Mouse (Mus musculus) lung, embryonic 15.5 days (tissue): ENCODE data around the gene Cd4. TPM values are rescaled to one million over a fixed set of nuclear protein-coding genes. Genes with fewer than 3 reads are reported as not detected.
"Not testable (repeated sequence)": the region's sequence is repeated elsewhere in the genome, so short reads cannot be mapped to it uniquely, and the experiment has no call there.

Source experiments
- ATAC-seq: fragments of 200-750 bp; cut with Nextera tagmentation; 2 replicates; pipeline ENCODE4 v1.8.0; 2017; ENCODE audit warnings: moderate number of reproducible peaks, borderline replicate concordance; ENCODE audit not compliant: low FRiP score, low TSS enrichment; ENCODE audit errors: extremely low read depth
- H3K27ac ChIP-seq: fragments of 300-500 bp; sonication (generic); 2 replicates; pipeline ENCODE4 v1.5.1; 2015; ENCODE audit warnings: moderate library complexity, mild to moderate bottlenecking, inconsistent platforms
- H3K27me3 ChIP-seq: fragments of 300-500 bp; sonication (generic); 2 replicates; pipeline ENCODE4 v1.6.1; 2015; ENCODE audit warnings: inconsistent platforms
- H3K36me3 ChIP-seq: fragments of 300-500 bp; sonication (generic); 2 replicates; pipeline ENCODE4 v1.6.1; 2015; ENCODE audit warnings: inconsistent platforms
- H3K4me1 ChIP-seq: fragments of 300-500 bp; sonication (generic); 2 replicates; pipeline ENCODE4 v1.6.1; 2015; ENCODE audit warnings: inconsistent platforms
- H3K4me2 ChIP-seq: fragments of 300-500 bp; sonication (generic); 2 replicates; pipeline ENCODE4 v1.6.1; 2015; ENCODE audit warnings: inconsistent platforms, mild to moderate bottlenecking, moderate library complexity
- H3K4me3 ChIP-seq: fragments of 300-500 bp; sonication (generic); 2 replicates; pipeline ENCODE4 v1.5.1; 2015; ENCODE audit warnings: mild to moderate bottlenecking, inconsistent platforms
- H3K9ac ChIP-seq: fragments of 300-500 bp; sonication (generic); 2 replicates; pipeline ENCODE4 v1.6.1; 2015; ENCODE audit warnings: inconsistent platforms
- H3K9me3 ChIP-seq: fragments of 300-500 bp; sonication (generic); 2 replicates; pipeline ENCODE4 v1.6.1; 2016; ENCODE audit warnings: inconsistent platforms
- WGBS: fragments of 180-500 bp; shearing (Covaris S2); methylation state at CpG from one replicate; pipeline ENCODE4 v1.1.7; 2015; 5-methylcytosine and 5-hydroxymethylcytosine counted together
- polyA plus RNA-seq: library from polyadenylated mRNA; unstranded; fragments of >200 nt; fragmentation: Nextera tagmentation; extraction: Ambion mirVana; gene quantifications from 2 replicates; pipeline ENCODE4 v1.2.1, GENCODE M21; 2015

Cd4 gene
- polyA plus RNA-seq, 1 experiment from 2014 or later: 0.26 TPM

- no peak for ATAC-seq
- H3K9ac ChIP-seq: no peak overlapping the region
- no peaks in the 10 kb centered on the region for H3K36me3 ChIP-seq
- H3K27ac ChIP-seq: no peak overlapping the region
- H3K9me3 ChIP-seq: no peaks in the 10 kb centered on the region
- 35% methylated on average over 10 of the region's 10 CpGs for WGBS
- no peak overlapping the region for H3K4me2 ChIP-seq
- H3K27me3 ChIP-seq: no peaks in the 10 kb centered on the region
- no peak overlapping the region for H3K4me3 ChIP-seq
- peaks cover 11% of the 10 kb centered on the region for H3K4me1 ChIP-seq
These were observed 12.9 kb upstream of the Cd4 start for GRCm38 (mm10) chr6:124900801-124901480.

DNA sequence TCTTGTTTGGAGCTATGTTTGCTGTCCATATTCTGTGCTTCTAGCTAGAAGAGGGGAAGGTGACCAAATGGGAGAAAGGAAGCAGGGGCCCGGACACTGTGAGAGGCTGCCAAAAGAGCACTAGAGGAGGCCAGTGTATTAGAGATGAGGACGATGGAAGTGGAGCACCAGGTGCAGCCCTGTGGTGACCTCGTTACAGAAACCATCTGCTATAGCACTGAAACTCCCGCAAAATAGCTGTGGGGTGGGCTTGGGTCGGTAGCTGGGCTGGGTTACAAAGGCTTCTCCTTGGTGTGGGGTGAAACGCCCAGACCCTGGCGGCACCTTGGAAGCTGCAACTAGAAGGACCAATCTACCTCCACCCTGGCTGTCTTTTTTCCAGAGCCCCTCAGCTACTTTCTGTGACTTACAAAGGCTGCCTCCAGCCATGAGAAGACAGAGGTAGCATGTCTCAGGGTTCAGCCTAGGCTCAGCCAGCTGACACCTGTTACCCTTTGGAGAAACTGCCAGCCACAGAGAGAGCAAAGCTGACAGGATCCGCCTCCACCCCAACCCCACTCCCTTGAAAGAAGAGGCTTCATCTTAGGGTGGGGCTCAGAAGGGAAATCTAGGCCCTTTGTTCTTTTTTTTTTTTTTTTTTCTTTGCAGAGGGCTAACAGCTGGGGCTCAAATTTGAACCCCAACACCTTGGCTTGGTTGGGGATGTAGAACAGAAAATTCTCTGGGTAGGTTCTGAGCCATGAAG is 12.2 kb upstream of the Cd4 start:
- Histone ChIP-seq H3K27me3 (no peaks in the 10 kb centered on the region), H3K4me1 (peaks cover 10% of the 10 kb centered on the region), H3K36me3 (no peaks in the 10 kb centered on the region), H3K9ac (no peak overlapping the region), H3K4me3 (no peak overlapping the region), H3K9me3 (no peaks in the 10 kb centered on the region), H3K4me2 (no peak overlapping the region), H3K27ac (no peak overlapping the region)
- ATAC-seq: no peak
- 59% methylated on average over 8 of the region's 8 CpGs for WGBS

GRCm38 (mm10) chr6:124898359-124898758 is 10.3 kb upstream of the Cd4 start:
- Histone ChIP-seq H3K9me3 (no peaks in the 10 kb centered on the region), H3K4me3 (no peak overlapping the region), H3K27ac (no peak overlapping the region), H3K4me1 (no peaks in the 10 kb centered on the region), H3K27me3 (no peaks in the 10 kb centered on the region), H3K4me2 (no peak overlapping the region), H3K9ac (no peak overlapping the region), H3K36me3 (no peaks in the 10 kb centered on the region)
- 22% methylated on average over 3 of the region's 3 CpGs for WGBS
- ATAC-seq: no peak

DNA sequence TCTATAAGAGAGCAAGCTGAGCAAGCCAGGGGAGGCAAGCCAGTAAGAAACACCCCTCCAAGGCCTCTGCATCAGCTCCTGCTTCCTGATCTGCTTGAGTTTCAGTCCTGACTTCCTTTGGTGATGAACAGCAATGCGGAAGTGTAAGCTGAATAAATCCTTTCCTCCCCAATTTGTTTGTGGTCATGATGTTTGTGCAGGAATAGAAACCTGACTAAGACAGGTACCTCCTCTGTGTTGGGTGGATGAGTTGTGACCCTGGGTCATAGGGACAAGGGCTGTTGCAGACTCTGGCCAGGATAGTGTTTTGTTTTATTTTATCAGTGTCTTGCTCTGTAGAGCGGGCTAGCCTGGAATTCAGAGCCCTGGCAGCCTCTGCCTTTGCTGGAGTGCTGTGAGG is 6.1 kb upstream of the Cd4 start:
- H3K9ac ChIP-seq, H3K4me2 ChIP-seq, H3K4me3 ChIP-seq, H3K4me1 ChIP-seq, H3K9me3 ChIP-seq, H3K27me3 ChIP-seq, ATAC-seq, H3K36me3 ChIP-seq, H3K27ac ChIP-seq: not testable (repeated sequence)
- 87% methylated on average over 2 of the region's 2 CpGs for WGBS

GRCm38 (mm10) chr6:124890997-124891396 is 3.0 kb upstream of the Cd4 start:
- no peak overlapping the region for H3K4me2 ChIP-seq
- H3K36me3 ChIP-seq: no peaks in the 10 kb centered on the region
- no peaks in the 10 kb centered on the region for H3K9me3 ChIP-seq
- H3K27ac ChIP-seq: no peak overlapping the region
- no peak overlapping the region for H3K4me3 ChIP-seq
- no peaks in the 10 kb centered on the region for H3K27me3 ChIP-seq
- H3K9ac ChIP-seq: no peak overlapping the region
- no peaks in the 10 kb centered on the region for H3K4me1 ChIP-seq
- no peak for ATAC-seq
- 49% methylated on average over 6 of the region's 6 CpGs for WGBS

DNA sequence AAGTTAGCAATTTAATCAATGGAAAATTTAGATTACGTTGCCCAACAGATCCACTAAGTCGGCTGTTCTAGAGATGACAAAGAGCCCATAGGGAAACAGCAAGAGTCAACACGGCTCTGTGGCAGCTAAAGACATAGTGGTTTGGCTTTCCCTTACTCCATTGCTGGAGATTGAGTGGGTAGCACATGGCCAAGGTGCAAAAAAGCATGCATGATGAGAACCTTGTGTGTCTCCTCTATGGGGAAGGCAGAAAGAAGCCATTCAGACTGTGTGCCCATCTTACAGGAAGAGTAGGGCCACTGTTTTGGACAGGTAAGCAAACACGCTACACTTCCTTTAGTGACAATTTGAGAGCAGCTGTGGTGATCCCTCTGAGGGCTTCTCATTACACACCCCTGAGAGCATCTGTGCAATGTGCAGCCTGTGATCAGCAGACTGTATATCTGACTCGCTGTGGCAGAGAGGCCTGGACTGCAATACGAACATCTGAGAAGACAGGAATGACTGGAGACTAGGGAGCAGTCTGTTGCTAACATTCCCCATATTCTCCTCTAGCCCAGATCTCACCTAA is 619 bp upstream of the Cd4 start:
- Histone ChIP-seq H3K27me3 (no peaks in the 10 kb centered on the region), H3K4me3 (no peak overlapping the region), H3K27ac (no peak overlapping the region), H3K4me1 (no peaks in the 10 kb centered on the region), H3K9me3 (no peaks in the 10 kb centered on the region), H3K9ac (no peak overlapping the region), H3K4me2 (no peak overlapping the region), H3K36me3 (no peaks in the 10 kb centered on the region)
- 85% methylated on average over 6 of the region's 6 CpGs for WGBS
- ATAC-seq: no peak

DNA sequence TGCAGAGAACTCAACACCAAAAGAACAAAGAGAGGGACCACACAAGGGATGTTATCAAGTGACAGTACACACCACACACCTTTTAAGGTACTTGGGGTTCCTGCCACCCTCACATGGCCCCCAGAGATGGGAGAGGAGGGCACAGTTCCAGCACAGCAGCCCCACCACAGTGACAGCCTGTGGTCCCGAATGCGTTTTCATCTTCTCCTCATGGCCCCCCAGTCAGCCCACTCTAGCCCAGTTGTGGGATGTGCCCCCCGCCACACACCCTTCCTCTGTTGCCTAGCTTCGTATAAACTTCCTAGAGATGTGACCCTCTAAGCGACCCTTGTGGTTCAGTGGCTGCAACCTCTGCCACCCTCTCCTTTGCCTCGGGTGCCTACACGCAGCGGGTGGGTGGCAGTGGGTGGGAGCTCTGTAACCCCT is 2.1 kb downstream of the Cd4 start:
- no peaks in the 10 kb centered on the region for H3K36me3 ChIP-seq
- no peak overlapping the region for H3K27ac ChIP-seq
- no peak for ATAC-seq
- 86% methylated on average over 8 of the region's 8 CpGs for WGBS
- no peaks in the 10 kb centered on the region for H3K9me3 ChIP-seq
- H3K27me3 ChIP-seq: no peaks in the 10 kb centered on the region
- no peak overlapping the region for H3K4me2 ChIP-seq
- H3K9ac ChIP-seq: no peak overlapping the region
- no peaks in the 10 kb centered on the region for H3K4me1 ChIP-seq
- H3K4me3 ChIP-seq: no peak overlapping the region

GRCm38 (mm10) chr6:124884714-124885500 is 3.1 kb downstream of the Cd4 start:
- Histone ChIP-seq H3K27me3 (no peaks in the 10 kb centered on the region), H3K9ac (no peak overlapping the region), H3K4me1 (no peaks in the 10 kb centered on the region), H3K4me3 (no peak overlapping the region), H3K9me3 (no peaks in the 10 kb centered on the region), H3K36me3 (no peaks in the 10 kb centered on the region), H3K4me2 (no peak overlapping the region), H3K27ac (no peak overlapping the region)
- ATAC-seq: no peak
- 70% methylated on average over 10 of the region's 10 CpGs for WGBS

GRCm38 (mm10) chr6:124883351-124883750 is 4.7 kb downstream of the Cd4 start:
- no peak overlapping the region for H3K4me2 ChIP-seq
- 78% methylated on average over 10 of the region's 10 CpGs for WGBS
- no peaks in the 10 kb centered on the region for H3K27me3 ChIP-seq
- H3K9ac ChIP-seq: no peak overlapping the region
- H3K36me3 ChIP-seq: no peaks in the 10 kb centered on the region
- no peaks in the 10 kb centered on the region for H3K9me3 ChIP-seq
- H3K27ac ChIP-seq: no peak overlapping the region
- no peaks in the 10 kb centered on the region for H3K4me1 ChIP-seq
- no peak overlapping the region for H3K4me3 ChIP-seq
- no peak for ATAC-seq

GRCm38 (mm10) chr6:124881821-124882220 is 6.2 kb downstream of the Cd4 start:
- Histone ChIP-seq H3K27me3 (no peaks in the 10 kb centered on the region), H3K4me1 (no peaks in the 10 kb centered on the region)
- WGBS: 90% methylated on average over 9 of the region's 9 CpGs

GRCm38 (mm10) chr6:124879390-124879789 is 8.6 kb downstream of the Cd4 start:
- no peak overlapping the region for H3K4me2 ChIP-seq
- no peaks in the 10 kb centered on the region for H3K9me3 ChIP-seq
- no peak overlapping the region for H3K9ac ChIP-seq
- no peaks in the 10 kb centered on the region for H3K36me3 ChIP-seq
- 38% methylated on average over 6 of the region's 6 CpGs for WGBS
- no peaks in the 10 kb centered on the region for H3K27me3 ChIP-seq
- H3K4me1 ChIP-seq: no peaks in the 10 kb centered on the region
- no peak for ATAC-seq
- H3K27ac ChIP-seq: no peak overlapping the region
- no peak overlapping the region for H3K4me3 ChIP-seq

More at GRCm38 (mm10) chr6:124881821-124882220, 6.2 kb downstream of the Cd4 start:
- Histone ChIP-seq H3K36me3 (no peaks in the 10 kb centered on the region), H3K4me2 (no peak overlapping the region), H3K9me3 (no peaks in the 10 kb centered on the region), H3K27ac (no peak overlapping the region), H3K4me3 (no peak overlapping the region), H3K9ac (no peak overlapping the region)
- ATAC-seq: no peak

DNA sequence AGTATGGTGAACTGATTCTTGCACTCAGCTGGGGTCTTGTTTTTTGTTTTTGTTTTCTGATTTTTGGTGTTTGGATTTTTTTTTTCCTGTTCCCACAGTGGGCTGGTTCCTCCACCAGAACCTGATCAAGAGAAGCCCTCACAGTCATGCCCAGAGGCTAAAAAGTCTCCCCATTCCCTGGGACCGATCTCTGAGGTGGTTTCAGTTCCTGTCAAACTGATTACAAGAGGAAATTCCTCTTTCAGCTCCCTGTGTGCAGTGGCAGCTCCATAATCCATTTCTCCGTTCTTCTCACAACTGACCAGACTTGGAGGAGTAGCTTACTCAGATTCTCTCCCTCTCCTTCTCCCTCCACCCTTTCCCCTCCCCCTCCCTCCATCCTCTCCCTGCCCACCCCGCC is 13.7 kb downstream of the Cd4 start:
- Histone ChIP-seq H3K27ac (no peak overlapping the region), H3K9ac (no peak overlapping the region), H3K4me3 (no peak overlapping the region), H3K4me1 (no peaks in the 10 kb centered on the region), H3K36me3 (no peaks in the 10 kb centered on the region), H3K27me3 (no peaks in the 10 kb centered on the region), H3K9me3 (no peaks in the 10 kb centered on the region), H3K4me2 (no peak overlapping the region)
- no peak for ATAC-seq
- WGBS: 32% methylated on average over 2 of the region's 3 CpGs
